Mouse (Mus musculus): ENCODE results near the gene Tmem229b.

- TF ChIP-seq CTCF (IDR thresholded peaks at IDR 0.05; ENCODE audit: borderline replicate concordance, insufficient read depth, low read depth, low read length): no peak
- no peak for TF ChIP-seq POLR2A (IDR thresholded peaks at IDR 0.05; ENCODE audit: borderline replicate concordance, insufficient read depth, low read length)
Observed at GRCm38 (mm10) chr12:78942931-78943330, 64.5 kb downstream of the Tmem229b start.
